ENCODE assay signal across 20 mouse cellular contexts in the genomic region with DNA sequence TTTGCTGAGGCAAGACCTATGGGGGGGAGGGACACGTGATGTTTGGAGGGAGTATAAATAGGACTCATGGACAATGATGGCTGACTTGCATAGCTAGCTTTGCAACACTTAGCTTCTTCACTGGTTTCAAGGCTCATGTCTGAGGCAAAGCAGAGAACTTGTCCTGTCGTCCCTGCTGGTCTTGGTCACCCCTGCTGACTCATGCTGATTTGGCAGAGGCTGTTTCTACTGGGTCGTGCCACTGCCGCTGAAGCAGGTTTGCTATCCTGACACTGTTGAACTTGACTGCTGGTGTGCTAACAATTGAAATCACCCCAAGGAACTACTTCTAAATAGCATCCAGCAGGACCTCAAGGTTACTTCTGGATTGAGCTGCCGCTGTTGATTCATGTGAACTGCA.
DNase-seq lines count a peak whose midpoint lies in the region; ATAC-seq lines count a peak whose summit lies in the region.
"Had no signal": no experiment of that assay in that cellular context is flagged by ENCODE, and none has a peak within 500 bp of the region (broad histone marks: within the 10 kb centered on the region; RNA-seq: fewer than 3 reads in every experiment).

No protein-coding gene starts in this region.

- peak; percentile 55 for DNase-seq in 3134 (ENCODE audit: extremely low read depth, insufficient read length, low spot score)
- peak; percentile 27 for DNase-seq in MN1 (ENCODE audit: low spot score)
- DNase-seq in adrenal gland, postnatal 25 days = peak; percentile 56
- DNase-seq in left cerebral cortex, adult 18-20 months (ENCODE audit: low spot score in 2 of 2) = no peak
- DNase-seq in hindbrain, embryonic 14.5 days (ENCODE audit: low spot score) = no peak
- DNase-seq: cerebellum, adult 8-10 months; lung, postnatal 4 days; thymus, adult 2 months; thymus, postnatal 4 days had no signal

- H3K27me3 ChIP-seq in intestine, embryonic 15.5 days (replicated peaks) = no peaks in the 10 kb centered on the region
- no peaks in the 10 kb centered on the region for H3K27me3 ChIP-seq in hindbrain, embryonic 14.5 days (ENCODE audit: control insufficient read depth, insufficient read depth, low read length)
- H3K27me3 ChIP-seq: embryonic facial prominence, embryonic 15.5 days had no signal

- no peak overlapping the region for H3K27ac ChIP-seq in intestine, embryonic 15.5 days
- H3K27ac ChIP-seq in hindbrain, embryonic 14.5 days = no peak overlapping the region
- H3K27ac ChIP-seq: embryonic facial prominence, embryonic 15.5 days; forebrain, embryonic 10.5 days; hindbrain, embryonic 10.5 days; hindbrain, postnatal 0 days; stomach, postnatal 0 days had no signal

- 73% methylated on average over 5 of the region's 5 CpGs for WGBS in intestine, embryonic 15.5 days
- WGBS in hindbrain, embryonic 14.5 days = 81% methylated on average over 5 of the region's 5 CpGs

- no peaks in the 10 kb centered on the region for H3K36me3 ChIP-seq in intestine, embryonic 15.5 days
- no peaks in the 10 kb centered on the region for H3K36me3 ChIP-seq in hindbrain, embryonic 14.5 days (replicated peaks; ENCODE audit: control insufficient read depth, insufficient read depth)
- H3K36me3 ChIP-seq: embryonic facial prominence, embryonic 15.5 days; forebrain, embryonic 10.5 days; hindbrain, embryonic 10.5 days had no signal

- no peak overlapping the region for H3K9ac ChIP-seq in intestine, embryonic 15.5 days
- no peak overlapping the region for H3K9ac ChIP-seq in hindbrain, embryonic 14.5 days
- H3K9ac ChIP-seq: embryonic facial prominence, embryonic 15.5 days had no signal

- no peak overlapping the region for H3K4me2 ChIP-seq in intestine, embryonic 15.5 days (replicated peaks)
- H3K4me2 ChIP-seq in hindbrain, embryonic 14.5 days (replicated peaks) = no peak overlapping the region
- H3K4me2 ChIP-seq: embryonic facial prominence, embryonic 15.5 days; heart, embryonic 11.5 days; midbrain, embryonic 11.5 days had no signal

- H3K4me1 ChIP-seq in intestine, embryonic 15.5 days (replicated peaks) = no peaks in the 10 kb centered on the region
- no peaks in the 10 kb centered on the region for H3K4me1 ChIP-seq in hindbrain, embryonic 14.5 days (replicated peaks; ENCODE audit: control insufficient read depth, insufficient read depth, low read length)
- H3K4me1 ChIP-seq: embryonic facial prominence, embryonic 15.5 days; forebrain, embryonic 10.5 days; hindbrain, embryonic 10.5 days had no signal

- ATAC-seq in hematopoietic stem cell, adult 5-6 weeks (replicated peaks in 1 of 2; ENCODE audit: insufficient read depth in 1 of 2, low FRiP score in 2 of 2, low TSS enrichment in 1 of 2, low read depth in 1 of 2, poor library complexity in 2 of 2, severe bottlenecking in 2 of 2) = peak; percentile 56 to 65
- no peak for ATAC-seq in intestine, embryonic 15.5 days
- no peak for ATAC-seq in hindbrain, embryonic 14.5 days (ENCODE audit: low FRiP score)
- ATAC-seq: forebrain, embryonic 16.5 days; hindbrain, postnatal 0 days; intestine, postnatal 0 days had no signal

- H3K9me3 ChIP-seq in intestine, embryonic 15.5 days = no peaks in the 10 kb centered on the region
- no peaks in the 10 kb centered on the region for H3K9me3 ChIP-seq in hindbrain, embryonic 14.5 days (ENCODE audit: control insufficient read depth, low read length)
- H3K9me3 ChIP-seq: embryonic facial prominence, embryonic 15.5 days; forebrain, embryonic 10.5 days; hindbrain, embryonic 10.5 days had no signal

- no peak overlapping the region for H3K4me3 ChIP-seq in intestine, embryonic 15.5 days (replicated peaks)
- no peak overlapping the region for H3K4me3 ChIP-seq in hindbrain, embryonic 14.5 days (replicated peaks; ENCODE audit: low read length)
- H3K4me3 ChIP-seq: embryonic facial prominence, embryonic 15.5 days; forebrain, embryonic 10.5 days; hindbrain, embryonic 10.5 days had no signal

Comparison
In these comparisons a context has a peak if more than half of its experiments do, and no peak if none do; other contexts are left out.
1. DNase-seq: peak in 3134 (single experiment), MN1 (single experiment) and adrenal gland, postnatal 25 days (single experiment); none in left cerebral cortex, adult 18-20 months (0 of 2) and hindbrain, embryonic 14.5 days (single experiment).
2. ATAC-seq: peak in hematopoietic stem cell, adult 5-6 weeks (2 of 2); none in intestine, embryonic 15.5 days (single experiment) and hindbrain, embryonic 14.5 days (single experiment).